Mouse (Mus musculus): Measurements from ENCODE around the gene Unc45b. TPM values are rescaled to one million over a fixed set of nuclear protein-coding genes. Genes with fewer than 3 reads are reported as not detected.

Unc45b gene
- polyA plus RNA-seq (2014; fragmentation: Illumina TruSeq; extraction: RNeasy Lipid Tissue Mini Kit (QIAGEN cat#74804); ENCODE audit: low read depth, low replicate concordance) = 197 TPM

DNA sequence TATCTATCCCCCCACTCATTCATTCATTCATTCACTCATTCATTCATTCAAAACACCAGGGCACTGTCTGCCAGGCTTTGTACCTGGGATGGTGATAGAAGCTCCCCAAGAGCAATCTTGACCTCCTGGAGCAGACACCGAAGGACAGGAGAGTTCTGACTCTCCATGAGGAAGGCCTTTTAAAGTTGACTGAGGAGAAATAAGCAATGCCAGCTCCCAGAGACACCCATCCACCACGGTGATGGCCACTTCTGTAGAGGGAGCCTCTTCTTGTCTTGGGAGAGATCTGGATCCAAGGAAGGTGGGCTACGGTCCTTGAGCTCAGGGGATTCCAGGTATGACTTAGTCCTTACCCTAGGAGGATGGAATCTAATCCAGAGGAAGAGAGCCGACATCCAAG lies at the start of gene Unc45b:
TSS of gene Unc45b (plus strand) at position 301 of the 400 bp plus-strand sequence.

GRCm38 (mm10) chr11:82871031-82871446 lies 39.3 kb upstream of the Unc45b start, which contains the start of gene Rffl:
TSS of gene Rffl (minus strand) at chr11:82871210.

DNA sequence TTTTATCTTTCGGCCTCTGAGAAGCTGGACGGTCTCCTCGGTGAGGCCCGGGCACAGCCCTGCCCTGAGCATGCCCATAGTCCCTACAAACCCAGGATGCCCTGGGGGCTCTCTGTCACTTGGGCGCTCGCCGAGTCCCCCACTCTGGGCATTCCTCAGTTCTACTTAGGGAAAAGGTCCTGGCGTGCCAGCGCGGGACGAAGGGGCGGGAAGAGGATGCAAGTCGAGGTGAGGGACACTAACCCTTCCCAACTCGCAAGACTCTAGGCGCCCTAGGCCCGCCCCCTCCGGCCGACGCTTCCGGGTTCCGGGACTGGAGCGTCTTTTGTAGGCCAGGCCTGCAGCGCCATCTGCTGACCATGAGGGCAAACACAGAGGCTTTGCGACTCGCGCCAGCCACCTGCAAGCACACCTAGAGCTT lies 20.0 kb upstream of the Unc45b start, which contains the start of gene Rad51d:
TSS of gene Rad51d (minus strand) at position 273 of the 421 bp plus-strand sequence.

DNA sequence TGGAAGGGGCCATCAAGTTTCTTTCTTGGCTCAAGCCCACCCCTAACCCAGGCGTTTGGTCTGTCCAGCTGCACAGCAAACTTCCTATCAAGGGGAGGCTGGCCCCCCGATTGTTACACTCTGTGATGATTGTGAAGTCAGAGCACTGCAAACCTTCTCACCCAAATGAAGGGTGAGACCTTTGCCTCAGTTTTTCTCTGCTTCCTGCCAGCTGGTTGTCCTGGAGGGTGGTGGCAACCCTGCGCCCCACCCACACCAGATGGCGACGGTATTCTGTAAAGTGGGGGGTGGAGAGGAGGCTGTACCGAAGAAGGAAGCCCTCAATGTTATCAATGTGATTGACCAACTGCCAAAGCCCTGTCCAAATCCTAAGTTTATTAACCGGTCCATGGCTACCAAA lies 18.4 kb upstream of the Unc45b start, which contains the start of gene Fndc8:
TSS of gene Fndc8 (plus strand) at position 189 of the 400 bp plus-strand sequence.

DNA sequence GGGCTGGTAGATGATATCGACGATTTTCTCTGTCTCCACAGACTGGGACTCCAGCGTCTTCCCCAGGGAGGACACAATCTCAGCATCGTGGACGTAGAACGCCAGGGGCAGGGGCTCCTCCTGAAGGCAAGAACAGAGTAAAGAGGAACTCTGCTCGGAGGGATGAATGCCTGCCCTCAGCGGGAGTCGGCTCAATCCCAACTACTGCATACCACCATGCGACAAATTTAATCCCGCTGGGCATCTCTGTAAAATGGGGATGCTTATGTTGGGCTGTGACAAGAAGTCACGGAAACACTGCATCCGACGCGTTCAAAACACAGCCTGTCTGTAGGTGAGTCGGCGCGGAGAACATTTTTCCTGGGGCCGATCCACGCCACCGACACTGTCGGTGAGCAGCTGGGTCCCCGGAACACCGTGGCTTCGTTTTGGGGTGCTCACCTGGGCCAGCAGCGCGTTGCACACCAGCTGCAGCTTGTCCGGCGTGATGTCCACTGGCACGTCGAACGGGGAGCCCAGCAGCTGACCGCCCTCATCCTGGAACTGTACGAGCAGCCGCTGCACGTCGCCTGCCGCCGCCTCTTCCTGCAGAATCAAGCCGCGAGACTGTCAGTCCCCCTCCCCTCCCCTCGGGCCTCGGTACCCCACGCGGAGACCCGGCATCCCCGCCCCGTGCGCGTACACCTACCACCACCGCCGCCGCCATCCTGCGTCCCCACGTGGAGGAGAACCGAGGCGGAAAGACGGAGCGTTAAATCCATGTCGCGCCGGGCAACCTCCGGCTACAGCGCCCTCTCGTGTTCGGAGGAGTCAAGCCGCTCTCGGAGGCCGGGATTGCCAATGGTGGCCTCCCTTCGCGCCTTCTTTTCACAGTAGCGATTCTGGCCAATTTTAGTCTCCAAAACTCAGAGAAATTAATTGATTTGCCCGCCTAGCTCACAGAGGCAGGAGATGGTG lies 2.4 kb upstream of the Unc45b start, which contains the start of gene Nle1:
TSS of gene Nle1 (minus strand) at position 761 of the 957 bp plus-strand sequence.

DNA sequence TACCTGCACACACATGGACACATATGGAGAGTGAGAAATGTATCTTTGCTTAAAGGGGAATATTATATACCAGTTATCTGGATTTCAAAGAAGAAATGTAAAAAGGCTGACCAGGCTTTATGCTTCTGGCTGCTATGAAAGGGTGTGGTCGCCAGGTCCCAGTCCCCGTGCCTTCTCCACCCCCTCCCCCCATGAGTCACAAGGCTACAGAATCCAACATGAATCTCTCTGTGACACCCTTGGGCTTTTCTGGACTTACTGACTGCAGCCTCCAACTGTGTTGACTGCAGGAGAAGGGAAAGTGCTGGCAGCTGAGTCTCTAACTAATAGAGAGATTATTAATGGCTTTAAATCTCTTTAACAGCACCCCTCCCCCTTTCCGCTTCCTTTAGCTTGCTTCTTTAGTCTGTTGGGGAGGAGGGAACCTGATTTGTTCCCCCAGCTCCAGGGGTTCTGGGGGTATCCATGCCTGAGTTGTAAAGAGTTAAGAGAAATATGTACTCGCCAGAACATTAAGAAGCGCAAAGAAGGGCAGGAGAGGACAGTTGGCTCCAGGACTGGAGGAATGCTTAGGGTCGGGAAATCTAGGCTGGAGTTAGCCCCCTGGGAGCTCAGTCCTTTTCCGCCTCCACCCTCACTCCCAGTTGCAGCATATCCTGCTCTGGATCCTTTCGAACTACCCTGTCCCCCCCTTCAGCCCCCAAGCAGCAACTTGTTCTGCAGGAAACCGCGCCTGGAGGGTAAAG lies 40.6 kb downstream of the Unc45b start, which contains the start of gene Slfn5:
TSS of gene Slfn5 (plus strand) at position 614 of the 746 bp plus-strand sequence.

DNA sequence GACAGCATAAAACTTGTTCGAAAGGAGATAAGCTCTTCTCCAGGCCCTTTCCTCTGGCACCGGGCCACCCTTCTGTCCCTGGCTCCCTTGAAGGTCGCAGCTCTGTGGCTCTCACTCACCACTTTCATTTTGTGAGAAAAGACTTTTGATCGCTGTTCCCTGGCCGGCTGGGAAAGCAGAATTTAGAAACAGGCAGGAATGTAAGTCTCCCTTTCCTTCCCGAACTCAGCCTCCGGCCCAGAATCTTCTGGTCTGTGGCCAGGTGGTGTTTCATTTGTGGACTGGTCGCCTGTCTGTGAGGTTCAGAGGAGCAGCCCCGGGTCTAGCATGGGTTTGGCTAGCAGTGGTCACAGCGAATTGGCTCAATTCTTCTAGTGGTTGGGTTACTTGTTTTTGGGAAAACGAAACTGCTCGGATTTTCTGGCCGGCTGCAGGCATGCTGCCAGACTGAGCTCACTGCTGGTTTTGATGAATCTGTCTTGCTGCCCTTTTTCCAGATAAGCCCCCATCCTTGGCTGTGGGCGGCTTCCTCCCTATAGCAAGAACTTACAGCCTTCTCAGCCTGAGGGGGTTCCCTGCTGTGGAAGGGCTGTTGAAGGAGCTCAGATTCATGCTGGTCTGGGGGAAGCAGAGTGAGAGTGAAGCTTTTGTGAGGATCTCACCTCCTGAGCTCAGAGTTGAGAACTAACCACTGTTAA lies 81.3 kb downstream of the Unc45b start, which contains the start of gene Slfn9:
TSS of gene Slfn9 (minus strand) at position 362 of the 698 bp plus-strand sequence.

Other genes starting within 250 kb of the Unc45b start
- gene Cct6b, start 146.2 kb upstream of the Unc45b start, polyA plus RNA-seq (2014; fragmentation: Illumina TruSeq; extraction: RNeasy Lipid Tissue Mini Kit (QIAGEN cat#74804); ENCODE audit: low read depth, low replicate concordance) = 0.26 TPM
- gene Zfp830, start 146.2 kb upstream of the Unc45b start, polyA plus RNA-seq (2014; fragmentation: Illumina TruSeq; extraction: RNeasy Lipid Tissue Mini Kit (QIAGEN cat#74804); ENCODE audit: low read depth, low replicate concordance) = 17.0 TPM
- 14.0 TPM for gene Lig3, start 129.4 kb upstream of the Unc45b start, polyA plus RNA-seq (2014; fragmentation: Illumina TruSeq; extraction: RNeasy Lipid Tissue Mini Kit (QIAGEN cat#74804); ENCODE audit: low read depth, low replicate concordance)
- gene Rffl, start 39.3 kb upstream of the Unc45b start, polyA plus RNA-seq (2014; fragmentation: Illumina TruSeq; extraction: RNeasy Lipid Tissue Mini Kit (QIAGEN cat#74804); ENCODE audit: low read depth, low replicate concordance) = 2.9 TPM
- gene Rad51d, start 19.9 kb upstream of the Unc45b start, polyA plus RNA-seq (2014; fragmentation: Illumina TruSeq; extraction: RNeasy Lipid Tissue Mini Kit (QIAGEN cat#74804); ENCODE audit: low read depth, low replicate concordance) = 11.0 TPM
- not detected for gene Fndc8, start 18.4 kb upstream of the Unc45b start, polyA plus RNA-seq (2014; fragmentation: Illumina TruSeq; extraction: RNeasy Lipid Tissue Mini Kit (QIAGEN cat#74804); ENCODE audit: low read depth, low replicate concordance)
- gene Nle1, start 2.1 kb upstream of the Unc45b start, polyA plus RNA-seq (2014; fragmentation: Illumina TruSeq; extraction: RNeasy Lipid Tissue Mini Kit (QIAGEN cat#74804); ENCODE audit: low read depth, low replicate concordance) = 21.4 TPM
- 57.8 TPM for gene Slfn5, start 40.8 kb downstream of the Unc45b start, polyA plus RNA-seq (2014; fragmentation: Illumina TruSeq; extraction: RNeasy Lipid Tissue Mini Kit (QIAGEN cat#74804); ENCODE audit: low read depth, low replicate concordance)
- 1.2 TPM for gene Slfn9, start 81.3 kb downstream of the Unc45b start, polyA plus RNA-seq (2014; fragmentation: Illumina TruSeq; extraction: RNeasy Lipid Tissue Mini Kit (QIAGEN cat#74804); ENCODE audit: low read depth, low replicate concordance)
- gene Slfn8, start 110.3 kb downstream of the Unc45b start, polyA plus RNA-seq (2014; fragmentation: Illumina TruSeq; extraction: RNeasy Lipid Tissue Mini Kit (QIAGEN cat#74804); ENCODE audit: low read depth, low replicate concordance) = 2.1 TPM
- gene Slfn2, start 154.6 kb downstream of the Unc45b start, polyA plus RNA-seq (2014; fragmentation: Illumina TruSeq; extraction: RNeasy Lipid Tissue Mini Kit (QIAGEN cat#74804); ENCODE audit: low read depth, low replicate concordance) = 7.0 TPM
- 0.55 TPM for gene Slfn1, start 206.3 kb downstream of the Unc45b start, polyA plus RNA-seq (2014; fragmentation: Illumina TruSeq; extraction: RNeasy Lipid Tissue Mini Kit (QIAGEN cat#74804); ENCODE audit: low read depth, low replicate concordance)

All from heart, adult 10 weeks (tissue).